Mouse (Mus musculus) kidney, embryonic 14.5 days (tissue): ENCODE results near the gene Mical2. TPM values are rescaled to one million over a fixed set of nuclear protein-coding genes. Genes with fewer than 3 reads are reported as not detected.

Source experiments
- ATAC-seq: fragments of 200-750 bp; cut with Nextera tagmentation; 2 replicates; pipeline ENCODE4 v1.8.0; 2017; ENCODE audit warnings: moderate number of reproducible peaks, mild to moderate bottlenecking, moderate TSS enrichment, moderate library complexity; ENCODE audit not compliant: low FRiP score, low TSS enrichment
- H3K27ac ChIP-seq: fragments of 300-500 bp; sonication (generic); 2 replicates; pipeline ENCODE4 v1.5.1; 2014; ENCODE audit warnings: low read depth, mild to moderate bottlenecking, low read length, moderate library complexity, mixed read lengths
- H3K27me3 ChIP-seq: fragments of 300-500 bp; sonication (generic); 2 replicates; pipeline ENCODE4 v1.6.1; 2014; ENCODE audit warnings: mild to moderate bottlenecking, low read length; ENCODE audit not compliant: control insufficient read depth, insufficient read depth
- H3K36me3 ChIP-seq: fragments of 300-500 bp; sonication (generic); 2 replicates; pipeline ENCODE4 v1.6.1; 2014; ENCODE audit warnings: low read length, mixed read lengths; ENCODE audit not compliant: control insufficient read depth, insufficient read depth
- H3K4me1 ChIP-seq: fragments of 300-500 bp; sonication (generic); 2 replicates; pipeline ENCODE4 v1.6.1; 2014; ENCODE audit warnings: low read length, mixed read lengths; ENCODE audit not compliant: control insufficient read depth, insufficient read depth
- H3K4me2 ChIP-seq: fragments of 300-500 bp; sonication (generic); replicated peaks from 2 replicates; pipeline ENCODE4 v1.6.1; 2014; ENCODE audit warnings: low read depth, mild to moderate bottlenecking, low read length
- H3K4me3 ChIP-seq: fragments of 300-500 bp; sonication (generic); 2 replicates; pipeline ENCODE4 v1.5.1; 2014; ENCODE audit warnings: mild to moderate bottlenecking, low read length
- H3K9ac ChIP-seq: fragments of 300-500 bp; sonication (generic); 2 replicates; pipeline ENCODE4 v1.6.1; 2014; ENCODE audit warnings: low read depth, mild to moderate bottlenecking, low read length, moderate library complexity
- H3K9me3 ChIP-seq: fragments of 300-500 bp; sonication (generic); 2 replicates; pipeline ENCODE4 v1.6.1; 2016; ENCODE audit warnings: low read length; ENCODE audit not compliant: control insufficient read depth
- WGBS: fragments of 180-500 bp; shearing (Covaris S2); extraction: QIAGEN DNeasy Blood & Tissue Kit; methylation state at CpG from one replicate; pipeline ENCODE4 v1.1.7; 2014; 5-methylcytosine and 5-hydroxymethylcytosine counted together
- polyA plus RNA-seq: library from polyadenylated mRNA; unstranded; fragments of >200 nt; fragmentation: Nextera tagmentation; extraction: Ambion mirVana; gene quantifications from 2 replicates; pipeline ENCODE4 v1.2.1, GENCODE M21; 2014

Mical2 gene
- polyA plus RNA-seq, 1 experiment from 2014 or later: 7.7 TPM

- 75% methylated on average over 4 of the region's 4 CpGs for WGBS
- H3K4me1 ChIP-seq: peaks cover 13% of the 10 kb centered on the region
- no peak for ATAC-seq
- no peak overlapping the region for H3K4me3 ChIP-seq
- no peak overlapping the region for H3K27ac ChIP-seq
- no peaks in the 10 kb centered on the region for H3K9me3 ChIP-seq
- no peak overlapping the region for H3K9ac ChIP-seq
- H3K27me3 ChIP-seq: no peaks in the 10 kb centered on the region
- no peak overlapping the region for H3K4me2 ChIP-seq
- H3K36me3 ChIP-seq: no peaks in the 10 kb centered on the region
Measured at GRCm38 (mm10) chr7:112234410-112234809, 8.8 kb downstream of the Mical2 start.

GRCm38 (mm10) chr7:112235493-112235892, 9.8 kb downstream of the Mical2 start:
- peaks cover 13% of the 10 kb centered on the region for H3K4me1 ChIP-seq
- no peak overlapping the region for H3K4me2 ChIP-seq
- no peak overlapping the region for H3K27ac ChIP-seq
- no peaks in the 10 kb centered on the region for H3K9me3 ChIP-seq
- H3K36me3 ChIP-seq: no peaks in the 10 kb centered on the region
- ATAC-seq: no peak
- H3K9ac ChIP-seq: no peak overlapping the region
- no peak overlapping the region for H3K4me3 ChIP-seq
- 83% methylated on average over 4 of the region's 4 CpGs for WGBS
- H3K27me3 ChIP-seq: no peaks in the 10 kb centered on the region

- Histone ChIP-seq H3K27ac (no peak overlapping the region), H3K4me2 (no peak overlapping the region), H3K9me3 (no peaks in the 10 kb centered on the region), H3K9ac (no peak overlapping the region), H3K27me3 (no peaks in the 10 kb centered on the region), H3K4me3 (no peak overlapping the region), H3K4me1 (peaks cover 13% of the 10 kb centered on the region), H3K36me3 (no peaks in the 10 kb centered on the region)
- WGBS: 92% methylated on average over 7 of the region's 7 CpGs
- no peak for ATAC-seq
Measured at GRCm38 (mm10) chr7:112237211-112237610, 11.6 kb downstream of the Mical2 start.

- ATAC-seq: no peak
- WGBS: 35% methylated on average over 3 of the region's 3 CpGs
- Histone ChIP-seq H3K36me3 (no peaks in the 10 kb centered on the region), H3K4me1 (peaks cover 13% of the 10 kb centered on the region), H3K27me3 (no peaks in the 10 kb centered on the region), H3K4me2 (no peak overlapping the region), H3K9ac (no peak overlapping the region), H3K4me3 (no peak overlapping the region), H3K27ac (no peak overlapping the region), H3K9me3 (no peaks in the 10 kb centered on the region)
Measured at GRCm38 (mm10) chr7:112237868-112238267, 12.2 kb downstream of the Mical2 start.

- no peak overlapping the region for H3K4me2 ChIP-seq
Measured at GRCm38 (mm10) chr7:112238768-112239728, 13.4 kb downstream of the Mical2 start.

GRCm38 (mm10) chr7:112240748-112241147, 15.1 kb downstream of the Mical2 start:
- H3K4me2 ChIP-seq: no peak overlapping the region
- 90% methylated on average over 2 of the region's 2 CpGs for WGBS
- H3K4me3 ChIP-seq: no peak overlapping the region
- no peak for ATAC-seq
- peaks cover 9% of the 10 kb centered on the region for H3K4me1 ChIP-seq
- H3K9ac ChIP-seq: no peak overlapping the region
- no peak overlapping the region for H3K27ac ChIP-seq
- H3K27me3 ChIP-seq: no peaks in the 10 kb centered on the region
- H3K9me3 ChIP-seq: no peaks in the 10 kb centered on the region
- H3K36me3 ChIP-seq: no peaks in the 10 kb centered on the region

More at GRCm38 (mm10) chr7:112238768-112239728, 13.4 kb downstream of the Mical2 start:
- 40% methylated on average over 10 of the region's 10 CpGs for WGBS
- H3K4me1 ChIP-seq: peaks cover 9% of the 10 kb centered on the region
- H3K36me3 ChIP-seq: no peaks in the 10 kb centered on the region
- ATAC-seq: 0 out of 2 replicates have a peak, but pooled peaks have one; percentile 56
- H3K27ac ChIP-seq: no peak overlapping the region
- no peak overlapping the region for H3K4me3 ChIP-seq
- H3K9me3 ChIP-seq: no peaks in the 10 kb centered on the region
- H3K9ac ChIP-seq: no peak overlapping the region
- no peaks in the 10 kb centered on the region for H3K27me3 ChIP-seq

- 57% methylated on average over 8 of the region's 8 CpGs for WGBS
- no peak for ATAC-seq
- H3K27ac ChIP-seq: no peak overlapping the region
Measured at GRCm38 (mm10) chr7:112241211-112241944, 15.7 kb downstream of the Mical2 start.

GRCm38 (mm10) chr7:112241945-112242329, 16.3 kb downstream of the Mical2 start:
- 93% methylated on average over 3 of the region's 3 CpGs for WGBS
- no peak overlapping the region for H3K4me2 ChIP-seq
- no peak for ATAC-seq
- H3K9me3 ChIP-seq: no peaks in the 10 kb centered on the region
- H3K9ac ChIP-seq: no peak overlapping the region
- H3K27me3 ChIP-seq: no peaks in the 10 kb centered on the region
- no peaks in the 10 kb centered on the region for H3K36me3 ChIP-seq
- H3K4me1 ChIP-seq: peaks cover 9% of the 10 kb centered on the region
- H3K4me3 ChIP-seq: no peak overlapping the region
- no peak overlapping the region for H3K27ac ChIP-seq

More at GRCm38 (mm10) chr7:112241211-112241944, 15.7 kb downstream of the Mical2 start:
- no peaks in the 10 kb centered on the region for H3K27me3 ChIP-seq
- no peaks in the 10 kb centered on the region for H3K9me3 ChIP-seq
- no peak overlapping the region for H3K9ac ChIP-seq
- H3K36me3 ChIP-seq: no peaks in the 10 kb centered on the region
- peaks cover 9% of the 10 kb centered on the region for H3K4me1 ChIP-seq
- no peak overlapping the region for H3K4me2 ChIP-seq
- H3K4me3 ChIP-seq: no peak overlapping the region

GRCm38 (mm10) chr7:112242587-112242986, 16.9 kb downstream of the Mical2 start:
- Histone ChIP-seq H3K27me3 (no peaks in the 10 kb centered on the region), H3K9me3 (no peaks in the 10 kb centered on the region), H3K9ac (no peak overlapping the region), H3K4me1 (peaks cover 8% of the 10 kb centered on the region), H3K4me2 (no peak overlapping the region), H3K36me3 (no peaks in the 10 kb centered on the region), H3K4me3 (no peak overlapping the region), H3K27ac (no peak overlapping the region)
- 85% methylated on average over 6 of the region's 6 CpGs for WGBS
- no peak for ATAC-seq
